Mouse (Mus musculus): Measurements from ENCODE around the gene Vmn2r82. TPM values are rescaled to one million over a fixed set of nuclear protein-coding genes. Genes with fewer than 3 reads are reported as not detected.
"Not testable (repeated sequence)": the region's sequence is repeated elsewhere in the genome, so short reads cannot be mapped to it uniquely, and the experiment has no call there.

Gene Vmn2r82
- polyA plus RNA-seq (2014; fragmentation: Nextera tagmentation; extraction: Ambion mirVana) = not detected in 2 replicates

DNA sequence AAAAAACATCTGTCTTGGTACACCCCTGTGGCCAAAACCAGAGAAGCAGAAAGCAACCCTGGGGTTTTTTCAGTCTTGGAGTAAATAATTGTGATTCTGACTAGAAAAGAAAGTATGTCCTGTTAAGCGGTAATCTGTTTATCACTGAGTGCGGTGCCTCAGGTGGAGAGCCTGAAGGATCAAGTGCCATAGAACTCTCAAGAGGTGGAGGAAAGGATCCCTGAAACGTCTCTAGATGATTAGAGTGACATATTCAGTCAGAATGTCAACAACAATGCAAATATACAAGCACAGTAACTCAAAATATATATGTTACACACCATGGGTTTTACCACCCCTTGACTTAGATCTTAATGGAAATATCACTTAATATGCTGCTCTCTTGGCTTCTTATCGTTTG lies at the start of gene Vmn2r82:
TSS of gene Vmn2r82 (plus strand) at position 301 of the 400 bp plus-strand sequence.
- not testable (repeated sequence) for ATAC-seq (replicated peaks; ENCODE audit: insufficient number of reproducible peaks, low FRiP score, low TSS enrichment); H3K4me1 ChIP-seq (ENCODE audit: control insufficient read depth, insufficient read depth, low read length); H3K4me2 ChIP-seq; H3K4me3 ChIP-seq (ENCODE audit: low read depth, low read length); H3K9me3 ChIP-seq (replicated peaks; ENCODE audit: control insufficient read depth, low read length); H3K27ac ChIP-seq (ENCODE audit: low read depth, low read length); H3K36me3 ChIP-seq (ENCODE audit: control insufficient read depth, insufficient read depth, low read length); H3K27me3 ChIP-seq (ENCODE audit: control insufficient read depth, insufficient read depth, low read length); H3K9ac ChIP-seq (ENCODE audit: low read depth, low read length)
- WGBS (ENCODE audit: insufficient replicate concordance) = 76% methylated on average over 4 of the region's 4 CpGs

GRCm38 (mm10) chr10:79322033-79322736 lies 34.1 kb upstream of the Vmn2r82 start:
- peak overlapping the region; percentile 43 for H3K4me2 ChIP-seq
- H3K27ac ChIP-seq (ENCODE audit: low read depth, low read length) = not testable (repeated sequence)
- WGBS (ENCODE audit: insufficient replicate concordance) = 5% methylated on average over 16 of the region's 16 CpGs

GRCm38 (mm10) chr10:79322737-79323086 lies 33.6 kb upstream of the Vmn2r82 start:
- H3K4me2 ChIP-seq = no peak overlapping the region
- ATAC-seq (replicated peaks; ENCODE audit: insufficient number of reproducible peaks, low FRiP score, low TSS enrichment) = no peak
- no peak overlapping the region for H3K9ac ChIP-seq (ENCODE audit: low read depth, low read length)
- H3K4me3 ChIP-seq (ENCODE audit: low read depth, low read length) = no peak overlapping the region
- H3K36me3 ChIP-seq (ENCODE audit: control insufficient read depth, insufficient read depth, low read length) = no peaks in the 10 kb centered on the region
- no peak overlapping the region for H3K27ac ChIP-seq (ENCODE audit: low read depth, low read length)
- H3K9me3 ChIP-seq (replicated peaks; ENCODE audit: control insufficient read depth, low read length) = no peaks in the 10 kb centered on the region
- no peaks in the 10 kb centered on the region for H3K27me3 ChIP-seq (ENCODE audit: control insufficient read depth, insufficient read depth, low read length)
- no peaks in the 10 kb centered on the region for H3K4me1 ChIP-seq (ENCODE audit: control insufficient read depth, insufficient read depth, low read length)

More at GRCm38 (mm10) chr10:79322033-79322736, 34.1 kb upstream of the Vmn2r82 start:
- not testable (repeated sequence) for H3K9me3 ChIP-seq (replicated peaks; ENCODE audit: control insufficient read depth, low read length); H3K36me3 ChIP-seq (ENCODE audit: control insufficient read depth, insufficient read depth, low read length); H3K9ac ChIP-seq (ENCODE audit: low read depth, low read length); ATAC-seq (replicated peaks; ENCODE audit: insufficient number of reproducible peaks, low FRiP score, low TSS enrichment); H3K4me1 ChIP-seq (ENCODE audit: control insufficient read depth, insufficient read depth, low read length); H3K27me3 ChIP-seq (ENCODE audit: control insufficient read depth, insufficient read depth, low read length)
- peak overlapping the region; percentile 34 for H3K4me3 ChIP-seq (ENCODE audit: low read depth, low read length)

- not testable (repeated sequence) for H3K4me1 ChIP-seq (ENCODE audit: control insufficient read depth, insufficient read depth, low read length); H3K27ac ChIP-seq (ENCODE audit: low read depth, low read length); H3K4me3 ChIP-seq (ENCODE audit: low read depth, low read length); H3K36me3 ChIP-seq (ENCODE audit: control insufficient read depth, insufficient read depth, low read length); H3K9ac ChIP-seq (ENCODE audit: low read depth, low read length); H3K4me2 ChIP-seq; H3K27me3 ChIP-seq (ENCODE audit: control insufficient read depth, insufficient read depth, low read length); H3K9me3 ChIP-seq (replicated peaks; ENCODE audit: control insufficient read depth, low read length); ATAC-seq (replicated peaks; ENCODE audit: insufficient number of reproducible peaks, low FRiP score, low TSS enrichment)
- 77% methylated on average over 8 of the region's 8 CpGs for WGBS (ENCODE audit: insufficient replicate concordance)
Observed at GRCm38 (mm10) chr10:79399946-79400700, 43.8 kb downstream of the Vmn2r82 start.

GRCm38 (mm10) chr10:79417142-79417771 lies 60.9 kb downstream of the Vmn2r82 start:
- H3K4me2 ChIP-seq = no peak overlapping the region
- no peak for ATAC-seq (replicated peaks; ENCODE audit: insufficient number of reproducible peaks, low FRiP score, low TSS enrichment)

DNA sequence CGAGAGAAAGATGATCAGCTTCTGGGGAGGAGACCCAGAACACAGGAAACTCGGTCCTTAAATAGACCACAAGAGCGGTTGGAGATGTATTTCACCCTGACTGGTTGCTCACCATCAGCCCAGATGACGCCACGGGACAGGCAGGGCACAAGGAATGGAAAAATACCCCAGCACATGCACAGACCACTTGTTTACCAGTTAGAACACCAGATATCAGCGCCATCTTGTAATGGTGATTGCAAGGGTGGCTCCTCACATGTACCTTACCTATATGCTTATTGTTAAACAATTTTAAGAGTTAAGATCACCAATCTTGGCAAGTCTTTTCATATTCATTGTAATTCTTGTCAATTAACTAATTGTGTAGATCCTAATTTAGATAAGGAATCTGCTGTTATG lies 61.5 kb downstream of the Vmn2r82 start:
- ATAC-seq (replicated peaks; ENCODE audit: insufficient number of reproducible peaks, low FRiP score, low TSS enrichment); H3K27me3 ChIP-seq (ENCODE audit: control insufficient read depth, insufficient read depth, low read length); H3K4me1 ChIP-seq (ENCODE audit: control insufficient read depth, insufficient read depth, low read length); H3K36me3 ChIP-seq (ENCODE audit: control insufficient read depth, insufficient read depth, low read length); H3K4me2 ChIP-seq; H3K27ac ChIP-seq (ENCODE audit: low read depth, low read length); H3K4me3 ChIP-seq (ENCODE audit: low read depth, low read length); H3K9me3 ChIP-seq (replicated peaks; ENCODE audit: control insufficient read depth, low read length); H3K9ac ChIP-seq (ENCODE audit: low read depth, low read length): not testable (repeated sequence)
- 85% methylated on average over 6 of the region's 6 CpGs for WGBS (ENCODE audit: insufficient replicate concordance)

More at GRCm38 (mm10) chr10:79417142-79417771, 60.9 kb downstream of the Vmn2r82 start:
- H3K4me3 ChIP-seq (ENCODE audit: low read depth, low read length) = no peak overlapping the region
- no peaks in the 10 kb centered on the region for H3K4me1 ChIP-seq (ENCODE audit: control insufficient read depth, insufficient read depth, low read length)
- no peaks in the 10 kb centered on the region for H3K36me3 ChIP-seq (ENCODE audit: control insufficient read depth, insufficient read depth, low read length)
- no peak overlapping the region for H3K9ac ChIP-seq (ENCODE audit: low read depth, low read length)
- H3K27ac ChIP-seq (ENCODE audit: low read depth, low read length) = no peak overlapping the region
- H3K9me3 ChIP-seq (replicated peaks; ENCODE audit: control insufficient read depth, low read length) = peaks cover 4% of the 10 kb centered on the region; the same call in 1 of the 2 replicates
- H3K27me3 ChIP-seq (ENCODE audit: control insufficient read depth, insufficient read depth, low read length) = no peaks in the 10 kb centered on the region
- 84% methylated on average over 24 of the region's 24 CpGs for WGBS (ENCODE audit: insufficient replicate concordance)

DNA sequence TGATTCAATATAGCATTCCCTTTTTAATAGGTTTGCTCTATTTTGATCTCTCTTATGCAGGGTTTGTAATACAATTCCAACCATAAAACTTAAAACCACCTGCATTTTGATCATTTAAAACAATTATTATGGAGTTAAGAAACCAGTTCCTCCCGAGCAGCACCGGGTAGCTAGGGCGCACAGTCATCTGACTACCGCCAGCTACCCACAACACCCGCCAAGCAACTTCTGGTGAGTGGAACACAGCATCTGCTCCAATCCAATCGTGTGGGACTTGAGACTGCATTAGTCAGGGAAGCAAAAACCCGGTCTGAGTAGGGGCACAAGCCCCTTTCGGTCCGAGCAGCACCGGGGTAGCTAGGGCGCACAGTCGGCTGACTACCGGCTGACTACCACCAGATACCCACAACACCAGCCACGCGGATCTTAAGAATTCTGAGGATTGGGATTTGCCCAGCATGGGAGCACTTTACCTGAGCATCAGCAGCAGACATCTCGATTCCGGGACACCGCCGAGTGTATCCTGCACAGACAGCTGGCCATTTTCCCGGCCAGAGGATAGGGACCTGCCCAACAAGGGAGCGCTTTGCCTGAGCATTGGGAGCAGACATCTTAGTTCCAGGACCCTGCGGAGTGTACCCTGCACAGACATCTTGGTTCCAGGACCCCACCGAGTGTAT lies 79.0 kb downstream of the Vmn2r82 start:
- H3K36me3 ChIP-seq (ENCODE audit: control insufficient read depth, insufficient read depth, low read length); H3K27me3 ChIP-seq (ENCODE audit: control insufficient read depth, insufficient read depth, low read length); H3K9me3 ChIP-seq (replicated peaks; ENCODE audit: control insufficient read depth, low read length); ATAC-seq (replicated peaks; ENCODE audit: insufficient number of reproducible peaks, low FRiP score, low TSS enrichment); H3K9ac ChIP-seq (ENCODE audit: low read depth, low read length); H3K4me2 ChIP-seq; H3K4me1 ChIP-seq (ENCODE audit: control insufficient read depth, insufficient read depth, low read length); H3K4me3 ChIP-seq (ENCODE audit: low read depth, low read length); H3K27ac ChIP-seq (ENCODE audit: low read depth, low read length): not testable (repeated sequence)
- WGBS (ENCODE audit: insufficient replicate concordance) = 79% methylated on average over 23 of the region's 23 CpGs
